Comparison of ENCODE assay signal across 8 mouse cellular contexts in the genomic region with DNA sequence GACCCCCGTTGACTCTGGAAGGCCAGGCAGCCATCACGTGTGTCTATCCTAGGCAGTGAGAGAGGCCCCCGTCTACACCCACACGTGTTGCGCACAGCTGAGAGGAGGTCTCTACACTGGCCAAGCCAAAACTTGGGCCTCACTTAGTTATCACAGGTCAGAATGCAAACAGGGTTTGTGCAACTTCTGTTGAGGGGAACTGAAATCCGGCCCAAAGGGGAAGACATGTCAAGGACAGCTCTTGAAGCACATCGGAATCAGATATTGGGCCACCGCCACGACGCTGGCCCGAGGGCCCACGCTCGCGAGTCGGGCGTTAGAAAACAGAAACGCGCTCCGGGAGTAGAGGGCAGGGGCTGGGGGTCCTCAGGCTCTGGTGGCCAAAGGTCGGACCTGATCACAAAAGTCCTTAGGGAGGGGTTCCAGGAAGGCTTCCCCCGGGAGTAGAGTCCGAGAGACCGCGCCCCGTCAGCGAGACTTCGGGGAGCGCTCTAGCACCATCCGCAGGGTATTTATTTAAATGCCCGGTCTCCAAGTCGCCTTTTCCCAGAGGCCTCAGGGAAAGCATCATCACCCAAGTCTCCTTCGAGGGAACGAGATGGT. TPM values are rescaled to one million over a fixed set of nuclear protein-coding genes. Genes with fewer than 3 reads are reported as not detected.
DNase-seq lines count a peak whose midpoint lies in the region; ATAC-seq and TF ChIP-seq lines count a peak whose summit lies in the region.

No protein-coding gene starts in this region.

- ATAC-seq in CD4-positive, CD25-positive, alpha-beta regulatory T cell, adult 4 months, result no peak
- ATAC-seq in granulocyte monocyte progenitor cell, adult 5-6 weeks (replicated peaks; ENCODE audit: poor library complexity, severe bottlenecking), result peak; percentile 11
- peak; percentile 2; the same call in 1 of the 2 replicates for ATAC-seq in kidney, embryonic 14.5 days (ENCODE audit: low FRiP score, low TSS enrichment)
- peak; percentile 0; the same call in 1 of the 2 replicates for ATAC-seq in lung, postnatal 0 days
- no peak; the same call in 1 of the 2 replicates for ATAC-seq in neural tube, embryonic 15.5 days (ENCODE audit: low FRiP score)

- in situ Hi-C loops in CH12.LX (cut with MboI; ENCODE audit: low pct_ligation_motif_present, low pct_unique_long_range_greater_than_20kb, low sequenced_read_pairs), result no loop called here

- no peak for TF ChIP-seq POLR2A in CH12.LX (IDR thresholded peaks at IDR 0.05; ENCODE audit: low read depth, low read length)

- DNase-seq in CD4-positive, CD25-positive, alpha-beta regulatory T cell, adult 2 months (ENCODE audit: low read depth, low spot score), result peak; percentile 35
- DNase-seq in CH12.LX (ENCODE audit: extremely low read depth), result no peak
- DNase-seq in c-Kit-positive CD71-positive TER-119-positive erythroid progenitor cells, embryonic 14.5 days (ENCODE audit: low spot score), result peak; percentile 15
- peak; percentile 64 for DNase-seq in lung, postnatal 0 days (ENCODE audit: low spot score)

- H3K4me1 ChIP-seq in CH12.LX (ENCODE audit: control insufficient read depth in 1 of 2, insufficient read depth in 2 of 2), result peaks cover 5 to 40% of the 10 kb centered on the region in 2 experiments; a peak in 3 of 4 replicates
- H3K4me1 ChIP-seq in kidney, embryonic 14.5 days (ENCODE audit: control insufficient read depth, insufficient read depth, low read length), result peaks cover 43% of the 10 kb centered on the region
- H3K4me1 ChIP-seq in lung, postnatal 0 days (ENCODE audit: insufficient read depth, low read depth, low read length), result peaks cover 5% of the 10 kb centered on the region; the same call in 1 of the 2 replicates
- H3K4me1 ChIP-seq in neural tube, embryonic 15.5 days, result peaks cover 52% of the 10 kb centered on the region

- WGBS in kidney, embryonic 14.5 days, result under 1% methylated on average over 33 of the region's 33 CpGs
- WGBS in lung, postnatal 0 days, result under 1% methylated on average over 33 of the region's 33 CpGs
- WGBS in neural tube, embryonic 15.5 days, result under 1% methylated on average over 33 of the region's 33 CpGs

- no peak for TF ChIP-seq EP300 in CH12.LX (IDR thresholded peaks at IDR 0.05; ENCODE audit: low read length)
- TF ChIP-seq EP300 in lung, postnatal 0 days (IDR thresholded peaks at IDR 0.05), result 0 out of 2 replicates have a peak, but pooled peaks have one; percentile 14

- H3K9me3 ChIP-seq in CH12.LX (replicated peaks; ENCODE audit: low read length), result no peaks in the 10 kb centered on the region
- no peaks in the 10 kb centered on the region for H3K9me3 ChIP-seq in kidney, embryonic 14.5 days (ENCODE audit: control insufficient read depth, low read length)
- H3K9me3 ChIP-seq in lung, postnatal 0 days (ENCODE audit: low read length), result no peaks in the 10 kb centered on the region
- no peaks in the 10 kb centered on the region for H3K9me3 ChIP-seq in neural tube, embryonic 15.5 days (replicated peaks)

- peak overlapping the region; percentile 94 for H3K9ac ChIP-seq in CH12.LX (ENCODE audit: insufficient read depth, low read depth)
- peak overlapping the region; percentile 95 for H3K9ac ChIP-seq in kidney, embryonic 14.5 days (ENCODE audit: low read depth, low read length)
- peak overlapping the region; percentile 67 for H3K9ac ChIP-seq in lung, postnatal 0 days (replicated peaks; ENCODE audit: low read depth)
- peak overlapping the region; percentile 95 for H3K9ac ChIP-seq in neural tube, embryonic 15.5 days (replicated peaks)

- H3K27me3 ChIP-seq in CH12.LX (replicated peaks), result no peaks in the 10 kb centered on the region
- no peaks in the 10 kb centered on the region for H3K27me3 ChIP-seq in kidney, embryonic 14.5 days (ENCODE audit: control insufficient read depth, insufficient read depth, low read length)
- no peaks in the 10 kb centered on the region for H3K27me3 ChIP-seq in lung, postnatal 0 days (replicated peaks; ENCODE audit: insufficient read depth, low read length)
- H3K27me3 ChIP-seq in neural tube, embryonic 15.5 days (replicated peaks), result no peaks in the 10 kb centered on the region

- H3K36me3 ChIP-seq in CH12.LX (replicated peaks in 1 of 2; ENCODE audit: control insufficient read depth in 1 of 2, insufficient read depth in 1 of 2, low read length in 1 of 2), result peaks cover 40 to 48% of the 10 kb centered on the region in 2 experiments
- peaks cover 44% of the 10 kb centered on the region for H3K36me3 ChIP-seq in kidney, embryonic 14.5 days (ENCODE audit: control insufficient read depth, insufficient read depth, low read length)
- H3K36me3 ChIP-seq in lung, postnatal 0 days (ENCODE audit: insufficient read depth, low read length), result peaks cover 9% of the 10 kb centered on the region
- H3K36me3 ChIP-seq in neural tube, embryonic 15.5 days, result peaks cover 32% of the 10 kb centered on the region

- H3K4me3 ChIP-seq in CH12.LX (replicated peaks in 1 of 3; ENCODE audit: low read depth in 2 of 3, low read length in 2 of 3, poor library complexity in 1 of 3), result peak overlapping the region; percentile 93 to 99 (median 96)
- H3K4me3 ChIP-seq in kidney, embryonic 14.5 days (ENCODE audit: low read length), result peak overlapping the region; percentile 94
- H3K4me3 ChIP-seq in lung, postnatal 0 days (ENCODE audit: low read depth, low read length), result peak overlapping the region; percentile 70
- peak overlapping the region; percentile 89 for H3K4me3 ChIP-seq in neural tube, embryonic 15.5 days (replicated peaks)

- no peak for TF ChIP-seq RAD21 in CH12.LX (IDR thresholded peaks at IDR 0.05; ENCODE audit: low read depth, low read length)

- peak overlapping the region; percentile 82 for H3K27ac ChIP-seq in CH12.LX (ENCODE audit: insufficient read depth, low read depth)
- H3K27ac ChIP-seq in kidney, embryonic 14.5 days (ENCODE audit: low read depth, low read length), result peak overlapping the region; percentile 80
- H3K27ac ChIP-seq in lung, postnatal 0 days (ENCODE audit: low read length), result peak overlapping the region; percentile 95
- peak overlapping the region; percentile 99 for H3K27ac ChIP-seq in neural tube, embryonic 15.5 days (replicated peaks)

- peak overlapping the region; percentile 63; the same call in 1 of the 2 replicates for H3K4me2 ChIP-seq in CH12.LX (ENCODE audit: insufficient read depth, low read depth, poor library complexity, severe bottlenecking)
- H3K4me2 ChIP-seq in kidney, embryonic 14.5 days (replicated peaks; ENCODE audit: low read depth, low read length), result peak overlapping the region; percentile 88
- peak overlapping the region; percentile 69 for H3K4me2 ChIP-seq in lung, postnatal 0 days (replicated peaks; ENCODE audit: low read depth, low read length)
- peak overlapping the region; percentile 66 for H3K4me2 ChIP-seq in neural tube, embryonic 15.5 days

- peaks cover 53% of the 10 kb centered on the region for H3K79me2 ChIP-seq in CH12.LX (replicated peaks; ENCODE audit: control insufficient read depth, extremely low read depth, insufficient read depth, poor library complexity, severe bottlenecking)

- no peak for TF ChIP-seq CTCF in CH12.LX (conservative IDR thresholded peaks at IDR 0.05 in 1 of 2, IDR thresholded peaks at IDR 0.05 in 1 of 2; ENCODE audit: low read depth in 2 of 2, low read length in 2 of 2)
- no peak for TF ChIP-seq CTCF in lung, postnatal 0 days (IDR thresholded peaks at IDR 0.05)

- dilution Hi-C loops in CH12.LX (cut with MboI; ENCODE audit: extremely low pct_ligation_motif_present, extremely low pct_unique_long_range_greater_than_20kb, low sequenced_read_pairs), result no loop called here

TF ChIP-seq in CH12.LX, 34 proteins besides CTCF, POLR2A, EP300 and RAD21 (continues in another document):
- TF ChIP-seq MAZ (IDR thresholded peaks at IDR 0.05; ENCODE audit: low read depth, low read length) (no peak), ZKSCAN1 (IDR thresholded peaks at IDR 0.05; ENCODE audit: borderline replicate concordance, low read depth, low read length) (no peak), MXI1 (IDR thresholded peaks at IDR 0.05; ENCODE audit: low read depth, low read length) (peak; percentile 82), CHD1 (IDR thresholded peaks at IDR 0.05; ENCODE audit: low read depth, low read length) (peak; percentile 42; the same call in 1 of the 2 replicates)

RNA-seq across cellular contexts. Expression of gene Hsp90b1, which starts 0.6 kb away (rescaled TPM):
- 100 to 1,000 TPM; 187 to 189 TPM for polyA plus RNA-seq in CD4-positive, CD25-positive, alpha-beta regulatory T cell, adult 4 months (2017; shearing (Covaris generic))
- total RNA-seq in CH12.LX (2012; rRNA removed), result 635 and 991 TPM in 2 replicates
- 799 and 863 TPM in 2 replicates for total RNA-seq in CH12.LX (2014; rRNA removed)
- 1,137 and 1,160 TPM in 2 replicates for polyA plus RNA-seq in CH12.LX (2012; ENCODE audit: insufficient read length, low read depth)
- total RNA-seq in granulocyte monocyte progenitor cell, adult 5-6 weeks (2014; fragmentation: Nextera tagmentation), result 647 and 690 TPM in 2 replicates
- total RNA-seq in granulocyte monocyte progenitor cell, adult 5-6 weeks (2017), result 1,472 and 1,643 TPM in 2 replicates
- 476 and 591 TPM in 2 replicates for polyA plus RNA-seq in kidney, embryonic 14.5 days (2014; fragmentation: Nextera tagmentation; extraction: Ambion mirVana)
- 283 and 342 TPM in 2 replicates for polyA plus RNA-seq in lung, postnatal 0 days (2015; fragmentation: Nextera tagmentation; extraction: Ambion mirVana)
- polyA plus RNA-seq in neural tube, embryonic 15.5 days (2015; fragmentation: Nextera tagmentation; extraction: Ambion mirVana), result 337 and 397 TPM in 2 replicates

RNA-seq across cellular contexts. Expression of gene Ttc41, which starts 0.9 kb away (rescaled TPM):
- 1 to 10 TPM; 1.4 to 1.5 TPM for polyA plus RNA-seq in CD4-positive, CD25-positive, alpha-beta regulatory T cell, adult 4 months (2017; shearing (Covaris generic))
- 4.0 and 4.4 TPM in 2 replicates for total RNA-seq in CH12.LX (2012; rRNA removed)
- total RNA-seq in CH12.LX (2014; rRNA removed), result 3.6 and 4.2 TPM in 2 replicates
- 3.3 and 3.6 TPM in 2 replicates for polyA plus RNA-seq in CH12.LX (2012; ENCODE audit: insufficient read length, low read depth)
- 0.58 and 7.0 TPM in 2 replicates for total RNA-seq in granulocyte monocyte progenitor cell, adult 5-6 weeks (2014; fragmentation: Nextera tagmentation)
- 2.0 and 2.2 TPM in 2 replicates for total RNA-seq in granulocyte monocyte progenitor cell, adult 5-6 weeks (2017)
- polyA plus RNA-seq in kidney, embryonic 14.5 days (2014; fragmentation: Nextera tagmentation; extraction: Ambion mirVana), result 1.2 and 1.5 TPM in 2 replicates
- 0.67 and 1.0 TPM in 2 replicates for polyA plus RNA-seq in lung, postnatal 0 days (2015; fragmentation: Nextera tagmentation; extraction: Ambion mirVana)
- 2.2 and 2.3 TPM in 2 replicates for polyA plus RNA-seq in neural tube, embryonic 15.5 days (2015; fragmentation: Nextera tagmentation; extraction: Ambion mirVana)

RNA-seq across cellular contexts. Expression of gene Gm49358, which starts 59.1 kb away (rescaled TPM):
- polyA plus RNA-seq in CD4-positive, CD25-positive, alpha-beta regulatory T cell, adult 4 months (2017; shearing (Covaris generic)), result not detected
- total RNA-seq in CH12.LX (2012; rRNA removed), result 1.2 and 2.0 TPM in 2 replicates
- total RNA-seq in CH12.LX (2014; rRNA removed), result not detected in 2 replicates
- 3.8 TPM in 1 of 2 replicates, not detected in the other for polyA plus RNA-seq in CH12.LX (2012; ENCODE audit: insufficient read length, low read depth)
- total RNA-seq in granulocyte monocyte progenitor cell, adult 5-6 weeks (2014; fragmentation: Nextera tagmentation), result not detected in 2 replicates
- not detected in 2 replicates for total RNA-seq in granulocyte monocyte progenitor cell, adult 5-6 weeks (2017)
- polyA plus RNA-seq in kidney, embryonic 14.5 days (2014; fragmentation: Nextera tagmentation; extraction: Ambion mirVana), result 0.22 and 0.31 TPM in 2 replicates
- not detected in 2 replicates for polyA plus RNA-seq in lung, postnatal 0 days (2015; fragmentation: Nextera tagmentation; extraction: Ambion mirVana)
- polyA plus RNA-seq in neural tube, embryonic 15.5 days (2015; fragmentation: Nextera tagmentation; extraction: Ambion mirVana), result not detected in 2 replicates

Comparison
In these comparisons a context has a peak if more than half of its experiments do, and no peak if none do; other contexts are left out.
1. ATAC-seq: peak in granulocyte monocyte progenitor cell, adult 5-6 weeks (single experiment), kidney, embryonic 14.5 days (single experiment) and lung, postnatal 0 days (single experiment); none in CD4-positive, CD25-positive, alpha-beta regulatory T cell, adult 4 months (single experiment) and neural tube, embryonic 15.5 days (single experiment).
2. Peak in every context shown above with its lines, with median percentiles within 50 percentile points of each other: H3K27ac ChIP-seq, H3K4me2 ChIP-seq, H3K4me3 ChIP-seq and H3K9ac ChIP-seq.